ENCODE assay signal across 10 mouse cellular contexts in genomic region chr6:55791852-55792496, GRCm38 (mm10). TPM values are rescaled to one million over a fixed set of nuclear protein-coding genes. Genes with fewer than 3 reads are reported as not detected.
DNase-seq lines count a peak whose midpoint lies in the region; ATAC-seq and TF ChIP-seq lines count a peak whose summit lies in the region.
"Had no signal": no experiment of that assay in that cellular context is flagged by ENCODE, and none has a peak within 500 bp of the region (broad histone marks: within the 10 kb centered on the region; RNA-seq: fewer than 3 reads in every experiment).

No protein-coding gene starts in this region.

- no peak overlapping the region for H3K4me3 ChIP-seq in heart, embryonic 15.5 days
- no peak overlapping the region for H3K4me3 ChIP-seq in hindbrain, embryonic 16.5 days (ENCODE audit: low read length)
- no peak overlapping the region for H3K4me3 ChIP-seq in olfactory bulb, adult 2 months (ENCODE audit: insufficient read depth, low read depth, low read length)
- H3K4me3 ChIP-seq: liver, embryonic 13.5 days had no signal

- no peak for TF ChIP-seq POLR2A in olfactory bulb, adult 2 months (IDR thresholded peaks at IDR 0.05; ENCODE audit: insufficient read depth, low read depth, low read length)

- H3K27me3 ChIP-seq in heart, embryonic 15.5 days: no peaks in the 10 kb centered on the region
- no peaks in the 10 kb centered on the region for H3K27me3 ChIP-seq in hindbrain, embryonic 16.5 days (replicated peaks; ENCODE audit: control insufficient read depth, insufficient read depth, low read length)
- H3K27me3 ChIP-seq: liver, embryonic 13.5 days had no signal

- peaks cover 10% of the 10 kb centered on the region for H3K4me1 ChIP-seq in heart, embryonic 15.5 days (replicated peaks)
- H3K4me1 ChIP-seq in hindbrain, embryonic 16.5 days (ENCODE audit: control insufficient read depth, insufficient read depth, low read depth, low read length): peaks cover 8% of the 10 kb centered on the region
- peaks cover 6% of the 10 kb centered on the region for H3K4me1 ChIP-seq in olfactory bulb, adult 2 months (ENCODE audit: control insufficient read depth, insufficient read depth, low read length)
- H3K4me1 ChIP-seq: liver, embryonic 13.5 days had no signal

- H3K36me3 ChIP-seq in heart, embryonic 15.5 days: no peaks in the 10 kb centered on the region
- H3K36me3 ChIP-seq in hindbrain, embryonic 16.5 days (ENCODE audit: control insufficient read depth, insufficient read depth, low read length): no peaks in the 10 kb centered on the region
- H3K36me3 ChIP-seq: G1E; liver, embryonic 13.5 days had no signal

- H3K27ac ChIP-seq in heart, embryonic 15.5 days: no peak overlapping the region
- peak overlapping the region; percentile 70 for H3K27ac ChIP-seq in hindbrain, embryonic 16.5 days (ENCODE audit: low read depth, low read length)
- 0 out of 2 replicates have a peak overlapping the region, but pooled peaks have one; percentile 17 for H3K27ac ChIP-seq in olfactory bulb, adult 2 months (ENCODE audit: insufficient read depth, low read depth, low read length)
- H3K27ac ChIP-seq: liver, embryonic 13.5 days had no signal

- no peak overlapping the region for H3K9ac ChIP-seq in heart, embryonic 15.5 days
- H3K9ac ChIP-seq in hindbrain, embryonic 16.5 days (ENCODE audit: low read depth, low read length): peak overlapping the region; percentile 36
- H3K9ac ChIP-seq: liver, embryonic 13.5 days had no signal

- peak overlapping the region; percentile 31 for H3K4me2 ChIP-seq in heart, embryonic 15.5 days
- H3K4me2 ChIP-seq in hindbrain, embryonic 16.5 days (ENCODE audit: low read length): peak overlapping the region; percentile 4; the same call in 1 of the 2 replicates
- H3K4me2 ChIP-seq: liver, embryonic 13.5 days had no signal

- ATAC-seq in heart, embryonic 15.5 days (replicated peaks; ENCODE audit: insufficient number of reproducible peaks, insufficient read depth, low FRiP score, low read depth): no peak
- peak; percentile 83 for ATAC-seq in hindbrain, embryonic 16.5 days
- ATAC-seq in activated CD4-positive, CD25-positive, alpha-beta regulatory T cell, adult 4 months: no peak

- DNase-seq in heart, adult 18-20 months: no peak
- peak; percentile 60 for DNase-seq in embryo, embryonic 10.5 days (ENCODE audit: low spot score)
- no peak for DNase-seq in cerebellum, postnatal 36 days
- no peak for DNase-seq in cerebellum, adult 11 months
- DNase-seq: liver, embryonic 13.5 days had no signal

- H3K9me3 ChIP-seq in heart, embryonic 15.5 days (replicated peaks): no peaks in the 10 kb centered on the region
- no peaks in the 10 kb centered on the region for H3K9me3 ChIP-seq in hindbrain, embryonic 16.5 days (ENCODE audit: control insufficient read depth, low read length)
- H3K9me3 ChIP-seq: G1E; liver, embryonic 13.5 days had no signal

- no peak for TF ChIP-seq CTCF in olfactory bulb, adult 2 months (IDR thresholded peaks at IDR 0.05; ENCODE audit: insufficient read depth, low read depth, low read length)

- WGBS in heart, embryonic 15.5 days: 26% methylated on average over 6 of the region's 6 CpGs
- 10% methylated on average over 6 of the region's 6 CpGs for WGBS in hindbrain, embryonic 16.5 days
- 23% methylated on average over 6 of the region's 6 CpGs for WGBS in olfactory bulb, adult 2 months

RNA-seq across cellular contexts. Expression of gene Itprid1, which starts 44.7 kb away (rescaled TPM):
- polyA plus RNA-seq in heart, embryonic 15.5 days (2015; fragmentation: Nextera tagmentation; extraction: Ambion mirVana): not detected in 2 replicates
- under 1 TPM in 1 of 2 experiments, not detected in 1; 0.13 TPM for total RNA-seq in heart, adult 18-20 months (2021)
- 0.14 and 0.16 TPM in 2 replicates for polyA plus RNA-seq in hindbrain, embryonic 16.5 days (2015; fragmentation: Nextera tagmentation; extraction: Ambion mirVana)
- polyA plus RNA-seq in olfactory bulb, adult 2 months (2012; ENCODE audit: insufficient read depth, insufficient read length, low replicate concordance, missing spikeins): not detected in 2 replicates
- polyA plus RNA-seq in activated CD4-positive, CD25-positive, alpha-beta regulatory T cell, adult 4 months (2017; shearing (Covaris generic)): not detected
- total RNA-seq: G1E had no signal
- polyA plus RNA-seq: G1E; liver, embryonic 13.5 days had no signal
